Mouse (Mus musculus) limb, embryonic 14.5 days (tissue): ENCODE results near the gene Kif21b. TPM values are rescaled to one million over a fixed set of nuclear protein-coding genes. Genes with fewer than 3 reads are reported as not detected.

Experiments
- ATAC-seq: fragments of 200-750 bp; cut with Nextera tagmentation; 2 replicates; pipeline ENCODE4 v1.8.0; 2017; ENCODE audit warnings: low read depth, moderate number of reproducible peaks, moderate TSS enrichment; ENCODE audit not compliant: low FRiP score
- DNase-seq: peaks from one replicate; pipeline ENCODE4 v3.0.0-alpha.2; 2015; ENCODE audit warnings: low spot score
- H3K27ac ChIP-seq: fragments of 300-500 bp; sonication (generic); replicated peaks from 2 replicates; pipeline ENCODE4 v1.5.1; 2014; ENCODE audit warnings: low read depth, mild to moderate bottlenecking, low read length, moderate library complexity, mixed read lengths
- H3K27me3 ChIP-seq: fragments of 300-500 bp; sonication (generic); 2 replicates; pipeline ENCODE4 v1.6.1; 2014; ENCODE audit warnings: low read length, mixed read lengths; ENCODE audit not compliant: control insufficient read depth, insufficient read depth
- H3K36me3 ChIP-seq: fragments of 300-500 bp; sonication (generic); 2 replicates; pipeline ENCODE4 v1.6.1; 2014; ENCODE audit warnings: mild to moderate bottlenecking, low read length, moderate library complexity, mixed read lengths; ENCODE audit not compliant: control insufficient read depth, insufficient read depth
- H3K4me1 ChIP-seq: fragments of 300-500 bp; sonication (generic); 2 replicates; pipeline ENCODE4 v1.6.1; 2014; ENCODE audit warnings: antibody characterized with exemption, low read length, mixed read lengths; ENCODE audit not compliant: control insufficient read depth, insufficient read depth
- H3K4me2 ChIP-seq: fragments of 300-500 bp; sonication (generic); replicated peaks from 2 replicates; pipeline ENCODE4 v1.6.1; 2014; ENCODE audit warnings: low read depth, mild to moderate bottlenecking, low read length, moderate library complexity; ENCODE audit not compliant: severe bottlenecking
- H3K4me3 ChIP-seq: fragments of 300-500 bp; sonication (generic); replicated peaks from 2 replicates; pipeline ENCODE4 v1.5.1; 2014; ENCODE audit warnings: low read length
- H3K9ac ChIP-seq: fragments of 300-500 bp; sonication (generic); 2 replicates; pipeline ENCODE4 v1.6.1; 2014; ENCODE audit warnings: mild to moderate bottlenecking, low read depth, low read length, moderate library complexity; ENCODE audit not compliant: severe bottlenecking
- H3K9me3 ChIP-seq: fragments of 300-500 bp; sonication (generic); 2 replicates; pipeline ENCODE4 v1.6.1; 2016; ENCODE audit warnings: low read length; ENCODE audit not compliant: control insufficient read depth
- POLR2A ChIP-seq: fragments of 200-500 bp; IDR thresholded peaks from 2 replicates; pipeline ENCODE4 v1.8.0; 2012; ENCODE audit warnings: inconsistent platforms, mild to moderate bottlenecking, moderate library complexity, borderline replicate concordance; ENCODE audit not compliant: insufficient read depth, insufficient read length; ENCODE audit errors: extremely low read depth
- WGBS: fragments of 180-500 bp; shearing (Covaris S2); extraction: QIAGEN DNeasy Blood & Tissue Kit; methylation state at CpG from one replicate; pipeline ENCODE4 v1.1.7; 2014; 5-methylcytosine and 5-hydroxymethylcytosine counted together
- polyA plus RNA-seq, 2 experiments: library from polyadenylated mRNA; depleted of rRNA in 1 of 2; stranded (reverse) in 1 of 2; unstranded in 1 of 2; fragments of >200 nt; fragmentation: Nextera tagmentation in 1 of 2; extraction: Ambion mirVana in 1 of 2; gene quantifications; 2 replicates each; pipeline versions ENCODE4 v1.2.1 to v1.2.3; 2012 to 2014

Gene Kif21b
- polyA plus RNA-seq, 2 experiments, result 3.6 to 10.9 TPM

GRCm38 (mm10) chr1:136116183-136116582 lies 15.0 kb upstream of the Kif21b start:
- Histone ChIP-seq H3K9ac (no peak overlapping the region), H3K9me3 (no peaks in the 10 kb centered on the region), H3K4me2 (no peak overlapping the region), H3K27ac (no peak overlapping the region), H3K27me3 (no peaks in the 10 kb centered on the region), H3K4me3 (no peak overlapping the region), H3K36me3 (no peaks in the 10 kb centered on the region), H3K4me1 (peaks cover 11% of the 10 kb centered on the region; the same call in 1 of the 2 replicates)
- no peak for DNase-seq
- TF ChIP-seq POLR2A, result no peak
- 38% methylated on average over 3 of the region's 3 CpGs for WGBS
- no peak for ATAC-seq

GRCm38 (mm10) chr1:136117069-136117468 lies 14.1 kb upstream of the Kif21b start:
- H3K4me2 ChIP-seq, result no peak overlapping the region
- no peak for TF ChIP-seq POLR2A
- no peak overlapping the region for H3K27ac ChIP-seq
- no peak overlapping the region for H3K4me3 ChIP-seq
- H3K9ac ChIP-seq, result no peak overlapping the region
- H3K4me1 ChIP-seq, result peaks cover 11% of the 10 kb centered on the region; the same call in 1 of the 2 replicates
- 80% methylated on average over 9 of the region's 9 CpGs for whole genome bisulfite sequencing
- no peak for ATAC-seq
- H3K36me3 ChIP-seq, result no peaks in the 10 kb centered on the region
- no peaks in the 10 kb centered on the region for H3K9me3 ChIP-seq
- H3K27me3 ChIP-seq, result no peaks in the 10 kb centered on the region
- DNase-seq, result no peak

- no peaks in the 10 kb centered on the region for H3K9me3 ChIP-seq
- peaks cover 11% of the 10 kb centered on the region; the same call in 1 of the 2 replicates for H3K4me1 ChIP-seq
- ATAC-seq (no peak; the same call in 1 of the 2 replicates), DNase-seq (peak; percentile 43)
- H3K27ac ChIP-seq, result 0 out of 2 replicates have a peak overlapping the region, but pooled peaks have one; percentile 19
- no peak overlapping the region for H3K4me3 ChIP-seq
- no peak for TF ChIP-seq POLR2A
- no peak overlapping the region for H3K4me2 ChIP-seq
- H3K9ac ChIP-seq, result no peak overlapping the region
- 11% methylated on average over 8 of the region's 8 CpGs for WGBS
- no peaks in the 10 kb centered on the region for H3K27me3 ChIP-seq
- no peaks in the 10 kb centered on the region for H3K36me3 ChIP-seq
Observed at GRCm38 (mm10) chr1:136118875-136119274, 12.3 kb upstream of the Kif21b start.

- TF ChIP-seq POLR2A, result no peak
- Histone ChIP-seq H3K4me1 (peaks cover 11% of the 10 kb centered on the region; the same call in 1 of the 2 replicates), H3K27me3 (no peaks in the 10 kb centered on the region), H3K27ac (no peak overlapping the region), H3K36me3 (no peaks in the 10 kb centered on the region), H3K4me2 (no peak overlapping the region), H3K4me3 (no peak overlapping the region), H3K9ac (no peak overlapping the region), H3K9me3 (no peaks in the 10 kb centered on the region)
- DNase-seq (no peak), ATAC-seq (no peak)
- WGBS, result 69% methylated on average over 7 of the region's 7 CpGs
Observed at GRCm38 (mm10) chr1:136119571-136120262, 11.5 kb upstream of the Kif21b start.

GRCm38 (mm10) chr1:136120263-136120603 lies 11.0 kb upstream of the Kif21b start:
- Histone ChIP-seq H3K27me3 (no peaks in the 10 kb centered on the region), H3K4me3 (no peak overlapping the region), H3K9ac (no peak overlapping the region), H3K4me2 (no peak overlapping the region), H3K27ac (no peak overlapping the region), H3K4me1 (peaks cover 11% of the 10 kb centered on the region; the same call in 1 of the 2 replicates), H3K9me3 (no peaks in the 10 kb centered on the region), H3K36me3 (no peaks in the 10 kb centered on the region)
- ATAC-seq (no peak), DNase-seq (no peak)
- no peak for TF ChIP-seq POLR2A
- 59% methylated on average over 1 of the region's 1 CpGs for WGBS
